Mouse (Mus musculus): Measurements from ENCODE around the gene Kat7. TPM values are rescaled to one million over a fixed set of nuclear protein-coding genes. Genes with fewer than 3 reads are reported as not detected.

Kat7 gene
- total RNA-seq (2021), result 10 to 100 TPM; 52.9 to 54.3 TPM

- DNase-seq, result peak; percentile 97
Measured at GRCm38 (mm10) chr11:95310007-95310647, at the start of gene Kat7. TSS of gene Kat7 (minus strand) at chr11:95310246.

GRCm38 (mm10) chr11:95358263-95358662 lies 48.2 kb upstream of the Kat7 start:
- no peak for DNase-seq

GRCm38 (mm10) chr11:95356469-95357273 lies 46.6 kb upstream of the Kat7 start:
- DNase-seq, result peak; percentile 70

GRCm38 (mm10) chr11:95356039-95356438 lies 46.0 kb upstream of the Kat7 start:
- no peak for DNase-seq

- no peak for DNase-seq
Measured at GRCm38 (mm10) chr11:95355661-95356011, 45.6 kb upstream of the Kat7 start.

- DNase-seq, result no peak
Measured at GRCm38 (mm10) chr11:95354945-95355660, 45.1 kb upstream of the Kat7 start.

GRCm38 (mm10) chr11:95354228-95354944 lies 44.3 kb upstream of the Kat7 start:
- no peak for DNase-seq

- no peak for DNase-seq
Measured at GRCm38 (mm10) chr11:95353226-95353625, 43.2 kb upstream of the Kat7 start.

GRCm38 (mm10) chr11:95352686-95353085 lies 42.6 kb upstream of the Kat7 start:
- no peak for DNase-seq

- DNase-seq, result no peak
Measured at GRCm38 (mm10) chr11:95350960-95351359, 40.9 kb upstream of the Kat7 start.

GRCm38 (mm10) chr11:95350289-95350688 lies 40.2 kb upstream of the Kat7 start:
- DNase-seq, result no peak

- no peak for DNase-seq
Measured at GRCm38 (mm10) chr11:95344181-95344580, 34.1 kb upstream of the Kat7 start.

GRCm38 (mm10) chr11:95343180-95343579 lies 33.1 kb upstream of the Kat7 start:
- DNase-seq, result no peak

GRCm38 (mm10) chr11:95340664-95341063 lies 30.6 kb upstream of the Kat7 start:
- DNase-seq, result no peak

- no peak for DNase-seq
Measured at GRCm38 (mm10) chr11:95340259-95340658, 30.2 kb upstream of the Kat7 start.

- DNase-seq, result no peak
Measured at GRCm38 (mm10) chr11:95339471-95340021, 29.5 kb upstream of the Kat7 start.

- DNase-seq, result no peak
Measured at GRCm38 (mm10) chr11:95337846-95338342, 27.8 kb upstream of the Kat7 start.

- peak; percentile 71 for DNase-seq
Measured at GRCm38 (mm10) chr11:95337129-95337813, 27.2 kb upstream of the Kat7 start.

GRCm38 (mm10) chr11:95336568-95337128 lies 26.6 kb upstream of the Kat7 start, which contains the start of gene Fam117a:
TSS of gene Fam117a (plus strand) at chr11:95337018.
- DNase-seq, result peak; percentile 86

GRCm38 (mm10) chr11:95334448-95335060 lies 24.5 kb upstream of the Kat7 start:
- no peak for DNase-seq

- no peak for DNase-seq
Measured at GRCm38 (mm10) chr11:95333805-95334204, 23.8 kb upstream of the Kat7 start.

All from heart, postnatal 4 days (tissue).